Mouse (Mus musculus) testis, adult 2 months (tissue): ENCODE results near the gene Sec16a. TPM values are rescaled to one million over a fixed set of nuclear protein-coding genes. Genes with fewer than 3 reads are reported as not detected.

Source experiments
- H3K27ac ChIP-seq: fragments of 200-500 bp; 2 replicates; pipeline ENCODE4 v1.5.1; 2012; ENCODE audit warnings: low read depth, low read length; ENCODE audit not compliant: control insufficient read depth, insufficient read depth
- H3K27me3 ChIP-seq: fragments of 200-500 bp; 2 replicates; pipeline ENCODE4 v1.6.1; 2012; ENCODE audit warnings: mild to moderate bottlenecking, low read length, moderate library complexity; ENCODE audit not compliant: control insufficient read depth, insufficient read depth
- H3K36me3 ChIP-seq: fragments of 200-500 bp; 2 replicates; pipeline ENCODE4 v1.6.1; 2012; ENCODE audit warnings: mild to moderate bottlenecking, low read length; ENCODE audit not compliant: control insufficient read depth, insufficient read depth
- H3K4me1 ChIP-seq: fragments of 200-500 bp; 2 replicates; pipeline ENCODE4 v1.6.1; 2012; ENCODE audit warnings: low read length; ENCODE audit not compliant: control insufficient read depth, insufficient read depth
- H3K4me3 ChIP-seq: fragments of 200-500 bp; 2 replicates; pipeline ENCODE4 v1.5.1; 2012; ENCODE audit warnings: low read depth, mild to moderate bottlenecking, low read length, moderate library complexity, mixed read lengths; ENCODE audit not compliant: control insufficient read depth
- CTCF ChIP-seq: fragments of 200-500 bp; IDR thresholded peaks from 2 replicates; pipeline ENCODE4 v1.5.1; 2012; ENCODE audit warnings: low read depth, mild to moderate bottlenecking, inconsistent platforms, low read length, moderate library complexity; ENCODE audit not compliant: control insufficient read depth, insufficient read depth, insufficient replicate concordance
- POLR2A ChIP-seq: fragments of 200-500 bp; IDR thresholded peaks from 2 replicates; pipeline ENCODE4 v1.6.1; 2012; ENCODE audit warnings: low read depth, mild to moderate bottlenecking, inconsistent platforms, low read length, moderate library complexity; ENCODE audit not compliant: control insufficient read depth
- polyA plus RNA-seq: library from polyadenylated mRNA; depleted of rRNA; stranded (reverse); fragments of >200 nt; gene quantifications from 2 replicates; pipeline ENCODE4 v1.2.3, GENCODE M21; 2012

Sec16a gene
- polyA plus RNA-seq, 1 experiment, result 58.1 TPM

- no peaks in the 10 kb centered on the region; the same call in 1 of the 2 replicates for H3K36me3 ChIP-seq
- H3K27me3 ChIP-seq, result no peaks in the 10 kb centered on the region
- no peak overlapping the region for H3K27ac ChIP-seq
These were observed 44.0 kb downstream of the Sec16a start for GRCm38 (mm10) chr2:26401023-26401422.

GRCm38 (mm10) chr2:26400296-26400695 is 44.7 kb downstream of the Sec16a start:
- Histone ChIP-seq H3K27me3 (no peaks in the 10 kb centered on the region), H3K27ac (no peak overlapping the region), H3K36me3 (no peaks in the 10 kb centered on the region; the same call in none of the 2 replicates), H3K4me3 (no peak overlapping the region), H3K4me1 (no peaks in the 10 kb centered on the region; the same call in 1 of the 2 replicates)
- TF ChIP-seq CTCF, result no peak
- no peak for TF ChIP-seq POLR2A

More at GRCm38 (mm10) chr2:26401023-26401422, 44.0 kb downstream of the Sec16a start:
- Histone ChIP-seq H3K4me1 (no peaks in the 10 kb centered on the region; the same call in 1 of the 2 replicates), H3K4me3 (no peak overlapping the region)
- TF ChIP-seq POLR2A (no peak), CTCF (no peak)

GRCm38 (mm10) chr2:26399647-26400046 is 45.4 kb downstream of the Sec16a start:
- H3K4me3 ChIP-seq, result no peak overlapping the region
- no peaks in the 10 kb centered on the region; the same call in 1 of the 2 replicates for H3K4me1 ChIP-seq
- no peak overlapping the region for H3K27ac ChIP-seq
- H3K27me3 ChIP-seq, result no peaks in the 10 kb centered on the region
- TF ChIP-seq CTCF (no peak), POLR2A (peak; percentile 17; the same call in 1 of the 2 replicates)
- H3K36me3 ChIP-seq, result no peaks in the 10 kb centered on the region; the same call in none of the 2 replicates

GRCm38 (mm10) chr2:26398978-26399377 is 46.0 kb downstream of the Sec16a start:
- no peak for TF ChIP-seq POLR2A
- TF ChIP-seq CTCF, result no peak
- no peaks in the 10 kb centered on the region for H3K27me3 ChIP-seq
- no peaks in the 10 kb centered on the region; the same call in 1 of the 2 replicates for H3K4me1 ChIP-seq
- H3K27ac ChIP-seq, result no peak overlapping the region
- no peak overlapping the region for H3K4me3 ChIP-seq
- no peaks in the 10 kb centered on the region; the same call in none of the 2 replicates for H3K36me3 ChIP-seq

- peaks cover 6% of the 10 kb centered on the region for H3K4me1 ChIP-seq
- H3K27ac ChIP-seq, result no peak overlapping the region
- H3K36me3 ChIP-seq, result no peaks in the 10 kb centered on the region; the same call in none of the 2 replicates
- TF ChIP-seq POLR2A, result no peak
- TF ChIP-seq CTCF, result no peak
- H3K4me3 ChIP-seq, result no peak overlapping the region; the same call in 1 of the 2 replicates
- H3K27me3 ChIP-seq, result no peaks in the 10 kb centered on the region
These were observed 53.4 kb downstream of the Sec16a start for GRCm38 (mm10) chr2:26391617-26392016.

GRCm38 (mm10) chr2:26390954-26391353 is 54.1 kb downstream of the Sec16a start:
- no peak overlapping the region for H3K27ac ChIP-seq
- H3K36me3 ChIP-seq, result no peaks in the 10 kb centered on the region; the same call in none of the 2 replicates
- no peak for TF ChIP-seq CTCF
- TF ChIP-seq POLR2A, result no peak

GRCm38 (mm10) chr2:26389154-26389690 is 55.8 kb downstream of the Sec16a start, which contains the start of the genes Entr1 and Pmpca:
Gene Entr1, minus strand, starts transcription at chr2:26389316.
Gene Pmpca, plus strand, starts transcription at chr2:26389339.
- TF ChIP-seq POLR2A, result peak; percentile 97
- TF ChIP-seq CTCF, result no peak
- no peaks in the 10 kb centered on the region for H3K27me3 ChIP-seq
- H3K4me3 ChIP-seq, result peak within 1 kb of the TSS; percentile 91
- H3K4me1 ChIP-seq, result peaks cover 6% of the 10 kb centered on the region
- H3K27ac ChIP-seq, result peak within 1 kb of the TSS; percentile 85
- no peaks in the 10 kb centered on the region; the same call in none of the 2 replicates for H3K36me3 ChIP-seq

More at GRCm38 (mm10) chr2:26390954-26391353, 54.1 kb downstream of the Sec16a start:
- no peaks in the 10 kb centered on the region for H3K27me3 ChIP-seq
- peaks cover 6% of the 10 kb centered on the region for H3K4me1 ChIP-seq
- H3K4me3 ChIP-seq, result peak overlapping the region; percentile 48
